Mouse (Mus musculus): Measurements from ENCODE around the gene Dph5. TPM values are rescaled to one million over a fixed set of nuclear protein-coding genes. Genes with fewer than 3 reads are reported as not detected.

Gene Dph5
- total RNA-seq, 4 experiments from 2014 or later = 13.5 to 14.0 (median 13.9) TPM

DNA sequence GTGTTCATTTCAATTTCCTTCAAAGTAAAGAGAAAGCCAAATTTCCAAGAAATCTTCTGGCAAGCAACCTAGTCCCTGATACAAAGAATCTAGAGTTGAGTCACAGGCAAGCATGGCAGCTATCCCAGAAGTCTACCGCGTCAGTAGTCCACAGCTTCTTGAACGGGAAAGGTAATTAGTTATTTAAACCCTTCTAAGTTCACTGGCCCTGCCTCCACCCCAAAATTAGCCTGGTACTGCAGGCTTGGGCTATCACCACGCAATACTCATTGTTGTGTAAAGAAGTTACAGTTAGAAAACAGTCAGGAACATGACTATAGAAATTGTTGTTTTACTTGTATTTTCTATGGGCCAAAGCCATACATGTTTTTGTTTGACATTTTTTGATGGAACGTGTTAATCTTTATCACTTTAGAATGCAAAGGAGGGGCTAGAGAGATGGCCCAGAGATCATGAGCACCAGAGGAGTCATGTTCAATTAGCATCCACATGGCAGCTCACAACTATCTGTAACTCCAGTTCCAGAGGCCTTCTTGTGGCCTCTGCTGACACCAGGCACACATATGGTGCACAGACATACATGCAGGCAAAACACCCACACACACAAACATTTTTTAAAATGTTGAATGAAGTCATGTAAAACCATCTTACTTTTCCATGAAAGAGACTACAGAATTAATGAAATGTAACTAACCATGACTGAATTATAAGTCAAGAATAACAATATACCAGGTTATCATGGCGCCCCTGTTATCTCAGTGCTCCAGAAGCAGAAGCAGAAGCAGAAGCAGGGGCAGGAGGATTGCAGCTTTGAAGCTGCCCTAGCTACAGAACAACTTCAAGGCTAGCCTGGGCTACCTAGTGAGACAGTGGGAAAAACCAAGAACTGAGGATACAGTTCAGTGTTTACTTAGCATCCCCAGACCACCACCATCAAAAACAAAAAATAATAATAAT lies 62.6 kb downstream of the Dph5 start:
- no peak for DNase-seq (ENCODE audit: low spot score in 2 of 2)

GRCm38 (mm10) chr3:115951221-115951620 lies 63.6 kb downstream of the Dph5 start:
- DNase-seq (ENCODE audit: low spot score in 2 of 2) = no peak

- no peak for DNase-seq (ENCODE audit: low spot score in 2 of 2)
Measured at GRCm38 (mm10) chr3:115952356-115952755, 64.7 kb downstream of the Dph5 start.

DNA sequence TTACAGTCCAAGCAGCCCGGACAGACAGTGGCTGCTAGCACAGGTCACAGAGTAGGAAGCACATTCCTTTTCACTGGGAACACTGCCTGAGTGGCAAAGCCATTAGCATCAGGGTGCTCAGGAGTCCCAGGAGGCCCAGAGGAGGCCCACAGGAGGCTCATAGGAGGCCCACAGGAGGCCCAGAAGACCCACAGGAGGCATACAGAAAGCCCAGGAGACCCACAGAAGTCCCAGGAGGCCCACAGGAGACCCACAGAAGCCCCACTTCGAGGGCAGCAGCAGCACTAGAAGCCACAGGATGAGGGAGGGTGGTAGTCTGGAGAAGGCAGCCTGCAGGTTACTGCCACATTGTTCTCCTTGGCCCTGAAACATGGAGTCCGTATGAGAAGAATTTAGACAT lies 65.5 kb downstream of the Dph5 start:
- no peak for DNase-seq (ENCODE audit: low spot score in 2 of 2)

GRCm38 (mm10) chr3:115957223-115957622 lies 69.6 kb downstream of the Dph5 start:
- no peak for DNase-seq (ENCODE audit: low spot score in 2 of 2)

- no peak for DNase-seq (ENCODE audit: low spot score in 2 of 2)
Measured at GRCm38 (mm10) chr3:115961311-115962027, 73.8 kb downstream of the Dph5 start.

GRCm38 (mm10) chr3:115962028-115962415 lies 74.4 kb downstream of the Dph5 start:
- DNase-seq (ENCODE audit: low spot score in 2 of 2) = no peak

- DNase-seq (ENCODE audit: low spot score in 2 of 2) = no peak
Measured at GRCm38 (mm10) chr3:115963597-115963996, 76.0 kb downstream of the Dph5 start.

- DNase-seq (ENCODE audit: low spot score in 2 of 2) = no peak
Measured at GRCm38 (mm10) chr3:115964071-115964470, 76.4 kb downstream of the Dph5 start.

DNA sequence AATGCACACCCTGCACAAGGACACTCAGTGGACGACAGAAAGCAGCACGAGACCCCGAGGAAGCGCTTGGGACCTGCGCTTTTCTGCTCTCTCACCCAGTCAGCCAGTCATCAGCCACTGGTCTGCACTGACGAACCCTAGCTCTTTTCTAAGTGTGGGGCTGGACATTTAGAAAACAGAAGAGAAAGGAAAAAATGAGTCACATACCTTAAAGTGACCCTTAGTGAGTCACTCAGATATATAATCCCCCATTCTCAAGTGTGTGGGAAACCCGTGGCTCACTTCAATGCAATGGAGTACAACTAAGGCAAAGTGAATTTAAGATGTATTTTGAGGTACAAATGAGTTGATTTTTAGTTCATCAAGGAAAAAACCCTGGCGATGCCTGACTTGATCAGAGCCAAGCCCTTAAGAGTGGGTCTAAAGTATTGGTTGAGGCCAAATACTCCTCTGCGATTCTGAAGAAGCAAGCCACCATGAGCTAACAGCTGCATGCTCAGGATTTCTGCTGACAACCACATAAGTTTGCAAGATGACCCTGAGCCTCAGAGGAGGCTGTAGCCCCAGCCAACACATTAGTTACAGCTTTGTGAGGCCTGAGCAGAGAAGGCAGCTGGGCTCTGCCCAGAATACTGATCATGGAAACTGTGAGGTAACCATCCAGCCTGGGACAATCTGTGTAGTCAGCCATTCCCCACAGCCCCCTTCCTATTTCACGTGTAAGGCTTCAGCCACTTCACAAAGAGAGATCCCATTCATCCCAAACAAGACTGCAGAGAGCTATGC lies 81.3 kb downstream of the Dph5 start:
- DNase-seq (ENCODE audit: low spot score in 2 of 2) = no peak

- DNase-seq (ENCODE audit: low spot score in 2 of 2) = no peak
Measured at GRCm38 (mm10) chr3:115971045-115971785, 83.6 kb downstream of the Dph5 start.

GRCm38 (mm10) chr3:115971891-115972646 lies 84.4 kb downstream of the Dph5 start:
- DNase-seq (ENCODE audit: low spot score in 2 of 2) = no peak

DNA sequence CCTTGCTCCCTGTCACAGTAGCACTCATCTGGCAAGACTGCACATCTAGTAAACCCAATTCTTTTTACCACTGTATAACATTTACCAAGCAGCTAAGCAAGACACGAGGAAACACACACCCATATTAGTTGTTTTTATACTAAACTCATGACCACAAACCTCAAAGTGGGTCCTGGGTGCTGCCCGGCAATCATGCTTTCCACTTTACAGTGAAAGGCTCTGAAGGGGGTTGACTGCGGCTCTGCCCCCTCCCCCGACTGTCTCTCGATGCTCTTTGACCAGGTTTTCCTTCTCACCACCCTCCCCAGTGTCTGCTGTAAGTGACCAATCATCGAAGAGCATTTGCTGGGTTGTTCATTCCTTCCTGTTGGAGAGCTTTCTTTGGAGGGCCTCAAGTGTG lies 86.6 kb downstream of the Dph5 start:
- DNase-seq (ENCODE audit: low spot score in 2 of 2) = no peak

DNA sequence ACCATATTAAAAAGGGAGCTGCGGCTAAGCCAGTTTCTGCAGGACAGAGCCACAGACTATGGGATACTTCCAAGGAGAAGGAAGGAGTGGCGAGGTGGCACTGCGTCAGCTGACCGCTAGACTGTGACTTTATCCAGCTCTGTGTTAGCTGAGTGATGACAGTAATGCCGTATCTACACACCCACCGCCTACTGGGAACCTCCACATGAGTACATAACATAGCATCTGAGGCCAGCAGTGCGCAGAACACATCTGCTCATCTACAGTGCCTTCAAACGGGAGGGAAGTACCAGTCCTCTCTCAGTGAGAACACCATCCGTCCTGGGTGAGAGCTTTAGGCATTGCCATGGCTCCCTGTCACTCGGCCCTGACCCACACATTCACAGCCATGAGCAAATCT lies 87.4 kb downstream of the Dph5 start:
- DNase-seq (ENCODE audit: low spot score in 2 of 2) = no peak

DNA sequence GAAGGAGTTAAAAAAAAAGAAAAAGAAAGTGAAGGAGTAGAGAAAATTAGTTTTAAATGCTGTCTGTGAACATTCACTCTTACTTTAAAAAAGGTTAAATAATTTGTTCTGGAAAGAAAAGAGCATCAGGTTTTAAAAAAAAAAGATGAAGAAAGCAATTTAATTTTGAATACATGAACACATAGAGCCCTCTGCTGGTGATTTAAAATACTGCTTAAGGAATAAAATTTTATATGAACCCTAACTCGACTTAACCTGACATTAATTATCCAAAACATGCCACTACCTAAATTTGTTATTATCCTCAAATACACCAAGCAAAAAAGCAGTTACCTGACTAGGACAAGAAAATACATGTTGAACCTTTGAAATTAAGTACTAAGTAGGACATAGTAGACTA lies 91.4 kb downstream of the Dph5 start:
- DNase-seq (ENCODE audit: low spot score in 2 of 2) = no peak

GRCm38 (mm10) chr3:115983217-115983616 lies 95.6 kb downstream of the Dph5 start:
- DNase-seq (ENCODE audit: low spot score in 2 of 2) = no peak

Measured in layer of hippocampus, adult 8-10 months (tissue).